Mouse (Mus musculus) thymus, postnatal 4 days (tissue): ENCODE data around the gene Tmppe.

ENCODE experiments used
- DNase-seq: peaks from one replicate; pipeline ENCODE4 v3.0.0; 2021

Tmppe gene

GRCm38 (mm10) chr9:114446887-114447286 is 46.0 kb downstream of the Tmppe start:
- no peak for DNase-seq

GRCm38 (mm10) chr9:114448700-114449099 is 47.8 kb downstream of the Tmppe start:
- DNase-seq = no peak

- DNase-seq = no peak
Observed at GRCm38 (mm10) chr9:114449120-114449754, 48.3 kb downstream of the Tmppe start.

DNA sequence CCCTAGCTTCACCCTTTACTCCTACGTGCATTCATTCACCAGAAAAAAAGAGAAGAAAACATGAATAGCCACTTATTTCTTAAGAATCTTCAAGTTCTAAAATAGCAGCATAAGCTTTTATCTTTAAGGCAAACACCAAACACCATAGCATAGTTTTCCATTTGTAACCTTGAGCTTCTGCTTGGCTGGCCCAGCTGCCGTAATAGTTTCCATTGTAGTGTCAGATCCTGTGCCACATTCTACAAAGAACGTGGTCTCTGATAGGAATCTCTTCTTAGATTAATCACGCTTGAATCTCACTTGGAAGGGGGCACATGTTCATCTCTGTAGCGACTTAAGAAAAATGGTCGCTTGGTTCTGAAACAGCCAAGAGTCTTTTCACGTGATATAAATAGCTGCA is 50.7 kb downstream of the Tmppe start:
- DNase-seq = no peak

- DNase-seq = peak; percentile 53
Observed at GRCm38 (mm10) chr9:114452418-114452817, 51.5 kb downstream of the Tmppe start.

GRCm38 (mm10) chr9:114455420-114455819 is 54.5 kb downstream of the Tmppe start:
- no peak for DNase-seq
